ENCODE assay signal across 10 mouse cellular contexts in genomic region chr7:112208323-112209167, GRCm38 (mm10). TPM values are rescaled to one million over a fixed set of nuclear protein-coding genes. Genes with fewer than 3 reads are reported as not detected.
DNase-seq lines count a peak whose midpoint lies in the region; ATAC-seq and TF ChIP-seq lines count a peak whose summit lies in the region.
"Had no signal": no experiment of that assay in that cellular context is flagged by ENCODE, and none has a peak within 500 bp of the region (broad histone marks: within the 10 kb centered on the region; RNA-seq: fewer than 3 reads in every experiment).

No protein-coding gene starts in this region.

- H3K36me3 ChIP-seq in heart, embryonic 14.5 days (ENCODE audit: control insufficient read depth, insufficient read depth, low read length) = no peaks in the 10 kb centered on the region
- no peaks in the 10 kb centered on the region for H3K36me3 ChIP-seq in kidney, embryonic 16.5 days (ENCODE audit: insufficient read depth, low read length)
- no peaks in the 10 kb centered on the region for H3K36me3 ChIP-seq in midbrain, postnatal 0 days (ENCODE audit: insufficient read depth, low read length)
- H3K36me3 ChIP-seq: neural tube, embryonic 12.5 days had no signal

- no peak; the same call in 1 of the 2 replicates for ATAC-seq in heart, embryonic 14.5 days (ENCODE audit: insufficient number of reproducible peaks, insufficient read depth, low FRiP score, low read depth)
- no peak for ATAC-seq in kidney, embryonic 16.5 days (ENCODE audit: low FRiP score, low TSS enrichment)
- no peak for ATAC-seq in midbrain, postnatal 0 days (ENCODE audit: low FRiP score)

- no peak overlapping the region for H3K4me3 ChIP-seq in heart, embryonic 14.5 days (ENCODE audit: control insufficient read depth in 1 of 2, insufficient read depth in 1 of 2, low read depth in 1 of 2, low read length in 2 of 2)
- H3K4me3 ChIP-seq in brown adipose tissue, adult 24 weeks (ENCODE audit: insufficient read depth, low read depth, low read length) = no peak overlapping the region
- H3K4me3 ChIP-seq in kidney, embryonic 16.5 days (ENCODE audit: low read length) = no peak overlapping the region
- no peak overlapping the region for H3K4me3 ChIP-seq in midbrain, postnatal 0 days (ENCODE audit: low read depth, low read length)
- H3K4me3 ChIP-seq: neural tube, embryonic 12.5 days had no signal

- no peaks in the 10 kb centered on the region for H3K27me3 ChIP-seq in heart, embryonic 14.5 days (ENCODE audit: control insufficient read depth, insufficient read depth, low read length)
- H3K27me3 ChIP-seq in kidney, embryonic 16.5 days (ENCODE audit: insufficient read depth, low read length) = no peaks in the 10 kb centered on the region
- no peaks in the 10 kb centered on the region for H3K27me3 ChIP-seq in midbrain, postnatal 0 days (ENCODE audit: insufficient read depth, low read length)
- H3K27me3 ChIP-seq: neural tube, embryonic 12.5 days had no signal

- H3K4me2 ChIP-seq in heart, embryonic 14.5 days (ENCODE audit: low read length) = no peak overlapping the region
- H3K4me2 ChIP-seq in kidney, embryonic 16.5 days (replicated peaks; ENCODE audit: low read depth, low read length) = no peak overlapping the region
- H3K4me2 ChIP-seq in midbrain, postnatal 0 days (ENCODE audit: low read depth, low read length, poor library complexity, severe bottlenecking) = no peak overlapping the region
- H3K4me2 ChIP-seq: neural tube, embryonic 12.5 days had no signal

- 56% methylated on average over 10 of the region's 10 CpGs for WGBS in heart, embryonic 14.5 days
- 52% methylated on average over 10 of the region's 10 CpGs for WGBS in kidney, embryonic 16.5 days
- 74% methylated on average over 10 of the region's 10 CpGs for WGBS in midbrain, postnatal 0 days

- H3K4me1 ChIP-seq in heart, embryonic 14.5 days (ENCODE audit: control insufficient read depth in 2 of 2, insufficient read depth in 2 of 2, low read length in 2 of 2) = peaks cover 29 to 42% of the 10 kb centered on the region in 2 experiments
- H3K4me1 ChIP-seq in brown adipose tissue, adult 24 weeks (ENCODE audit: control insufficient read depth, insufficient read depth, insufficient read length, low read length) = peaks cover 19% of the 10 kb centered on the region
- peaks cover 16% of the 10 kb centered on the region for H3K4me1 ChIP-seq in kidney, embryonic 16.5 days (ENCODE audit: insufficient read depth, low read length)
- peaks cover 5% of the 10 kb centered on the region; the same call in 1 of the 2 replicates for H3K4me1 ChIP-seq in midbrain, postnatal 0 days (ENCODE audit: insufficient read depth, low read length)

- no peak for DNase-seq in heart, postnatal 14 days
- DNase-seq in thymus, adult 18-20 months = peak; percentile 48 to 68
- DNase-seq in midbrain, postnatal 0 days (ENCODE audit: low spot score) = no peak
- no peak for DNase-seq in neural tube, embryonic 10.5 days (ENCODE audit: extremely low spot score, low spot score)
- DNase-seq: lung, postnatal 36 days had no signal

- no peaks in the 10 kb centered on the region for H3K9me3 ChIP-seq in heart, embryonic 14.5 days (ENCODE audit: control insufficient read depth, low read length)
- H3K9me3 ChIP-seq in kidney, embryonic 16.5 days (ENCODE audit: low read length) = no peaks in the 10 kb centered on the region
- no peaks in the 10 kb centered on the region for H3K9me3 ChIP-seq in midbrain, postnatal 0 days (ENCODE audit: low read length)
- H3K9me3 ChIP-seq: neural tube, embryonic 12.5 days had no signal

- peak overlapping the region; percentile 45 to 60 for H3K27ac ChIP-seq in heart, embryonic 14.5 days (replicated peaks in 1 of 2; ENCODE audit: control insufficient read depth in 1 of 2, insufficient read depth in 1 of 2, low read depth in 2 of 2, low read length in 2 of 2)
- peak overlapping the region; percentile 86 for H3K27ac ChIP-seq in brown adipose tissue, adult 24 weeks (replicated peaks; ENCODE audit: low read depth, low read length)
- H3K27ac ChIP-seq in kidney, embryonic 16.5 days (ENCODE audit: low read length) = peak overlapping the region; percentile 25; the same call in 1 of the 2 replicates
- no peak overlapping the region for H3K27ac ChIP-seq in midbrain, postnatal 0 days (ENCODE audit: low read depth, low read length)
- H3K27ac ChIP-seq: neural tube, embryonic 12.5 days had no signal

- H3K9ac ChIP-seq in heart, embryonic 14.5 days (ENCODE audit: low read length) = peak overlapping the region; percentile 10; the same call in 1 of the 2 replicates
- no peak overlapping the region for H3K9ac ChIP-seq in kidney, embryonic 16.5 days (replicated peaks; ENCODE audit: low read length)
- H3K9ac ChIP-seq in midbrain, postnatal 0 days (replicated peaks; ENCODE audit: low read length, poor library complexity, severe bottlenecking) = no peak overlapping the region
- H3K9ac ChIP-seq: neural tube, embryonic 12.5 days had no signal

- intact Hi-C loops in heart, postnatal 14 days (cut with DNase I) = no loop called here

- TF ChIP-seq CTCF in midbrain, postnatal 0 days (IDR thresholded peaks at IDR 0.05) = no peak

RNA-seq across cellular contexts. Expression of gene Mical2, which starts 17.1 kb away (rescaled TPM):
- 140 and 146 TPM in 2 replicates for polyA plus RNA-seq in heart, embryonic 14.5 days (2014; fragmentation: Nextera tagmentation; extraction: Ambion mirVana)
- total RNA-seq in heart, postnatal 14 days (2021) = 100 to 1,000 TPM; 105 to 127 TPM
- polyA plus RNA-seq in brown adipose tissue, adult 24 weeks (2012; ENCODE audit: insufficient read depth, insufficient read length, missing spikeins) = 11.3 and 18.7 TPM in 2 replicates
- 7.9 and 8.3 TPM in 2 replicates for polyA plus RNA-seq in kidney, embryonic 16.5 days (2015; fragmentation: Nextera tagmentation; extraction: Ambion mirVana)
- 11.0 and 12.5 TPM in 2 replicates for total RNA-seq in midbrain, postnatal 0 days (2014; rRNA removed)
- polyA plus RNA-seq in midbrain, postnatal 0 days (2015; fragmentation: Nextera tagmentation; extraction: Ambion mirVana) = 5.8 and 6.2 TPM in 2 replicates
- total RNA-seq: MEL had no signal

RNA-seq across cellular contexts. Expression of gene Dkk3, which starts 49.7 kb away (rescaled TPM):
- 65.4 and 86.3 TPM in 2 replicates for polyA plus RNA-seq in heart, embryonic 14.5 days (2014; fragmentation: Nextera tagmentation; extraction: Ambion mirVana)
- total RNA-seq in heart, postnatal 14 days (2021) = 10 to 100 TPM; 21.3 to 48.5 TPM
- 0.32 and 0.46 TPM in 2 replicates for polyA plus RNA-seq in brown adipose tissue, adult 24 weeks (2012; ENCODE audit: insufficient read depth, insufficient read length, missing spikeins)
- 26.4 and 27.5 TPM in 2 replicates for polyA plus RNA-seq in kidney, embryonic 16.5 days (2015; fragmentation: Nextera tagmentation; extraction: Ambion mirVana)
- total RNA-seq in midbrain, postnatal 0 days (2014; rRNA removed) = 30.9 and 31.8 TPM in 2 replicates
- polyA plus RNA-seq in midbrain, postnatal 0 days (2015; fragmentation: Nextera tagmentation; extraction: Ambion mirVana) = 36.7 and 38.8 TPM in 2 replicates
- total RNA-seq: MEL had no signal

Comparison
In these comparisons a context has a peak if more than half of its experiments do, and no peak if none do; other contexts are left out.
1. DNase-seq: peak in thymus, adult 18-20 months (2 of 2); none in heart, postnatal 14 days (0 of 2), midbrain, postnatal 0 days (single experiment) and neural tube, embryonic 10.5 days (single experiment).
2. RNA of gene Dkk3, which starts 49.7 kb away (polyA plus RNA-seq): 65.4 to 86.3 TPM in heart, embryonic 14.5 days, 36.7 to 38.8 TPM in midbrain, postnatal 0 days and 26.4 to 27.5 TPM in kidney, embryonic 16.5 days; 0.32 to 0.46 TPM in brown adipose tissue, adult 24 weeks; every median in the first group is over 10 times any median in the second.